Mouse (Mus musculus) inflammation-experienced regulatory T-cells, adult 6 months (primary cell): ENCODE data around the gene Lacc1. TPM values are rescaled to one million over a fixed set of nuclear protein-coding genes. Genes with fewer than 3 reads are reported as not detected.

Source experiments
- polyA plus RNA-seq, 3 experiments: library from polyadenylated mRNA; unstranded; fragments of 100-300 nt; shearing (Covaris generic); gene quantifications; one replicate each; pipeline ENCODE4 v1.2.1; 2017

The Lacc1 gene
- polyA plus RNA-seq, 3 experiments from 2014 or later: 0.30 to 1.2 (median 0.63) TPM

Other genes with a start within 250 kb of the Lacc1 start
- 1 to 10 TPM in 2 of 3 experiments, under 1 TPM in 1; 0.65 to 3.4 (median 2.7) TPM for gene Ccdc122, start 132 bp downstream of the Lacc1 start, polyA plus RNA-seq
- under 1 TPM; 0.11 to 0.36 (median 0.24) TPM for gene Enox1, start 119.9 kb upstream of the Lacc1 start, polyA plus RNA-seq